Mouse (Mus musculus) layer of hippocampus, postnatal 36 days (tissue): ENCODE results near the gene Auts2. TPM values are rescaled to one million over a fixed set of nuclear protein-coding genes. Genes with fewer than 3 reads are reported as not detected.
A peak's percentile ranks its signal among the peaks of the same experiment; 100 is the strongest.

Source experiments
- DNase-seq, 2 experiments: peaks; one replicate each; pipeline ENCODE4 v3.0.0; 2022
- total RNA-seq, 2 experiments: library from RNA; stranded (reverse); gene quantifications; 2 replicates each; pipeline ENCODE4 v1.2.3; 2021

The Auts2 gene
- total RNA-seq, 2 experiments from 2014 or later: 140 to 181 TPM

GRCm38 (mm10) chr5:132163960-132164359 lies 379.2 kb downstream of the Auts2 start:
- no peak for DNase-seq

- no peak for DNase-seq
These were observed 381.0 kb downstream of the Auts2 start for GRCm38 (mm10) chr5:132162206-132162533.

- peak; percentile 18 to 40 for DNase-seq
These were observed 381.6 kb downstream of the Auts2 start for GRCm38 (mm10) chr5:132161338-132162205.

GRCm38 (mm10) chr5:132144181-132144580 lies 399.0 kb downstream of the Auts2 start:
- no peak for DNase-seq

- DNase-seq: no peak
These were observed 402.3 kb downstream of the Auts2 start for GRCm38 (mm10) chr5:132140816-132141215.

- peak; percentile 23 to 42 for DNase-seq
These were observed 407.0 kb downstream of the Auts2 start for GRCm38 (mm10) chr5:132135941-132136663.

GRCm38 (mm10) chr5:132131948-132132347 lies 411.2 kb downstream of the Auts2 start:
- DNase-seq: no peak

- DNase-seq: no peak
These were observed 412.6 kb downstream of the Auts2 start for GRCm38 (mm10) chr5:132130577-132130976.

GRCm38 (mm10) chr5:132126626-132127025 lies 416.5 kb downstream of the Auts2 start:
- no peak for DNase-seq

- DNase-seq: no peak
These were observed 427.5 kb downstream of the Auts2 start for GRCm38 (mm10) chr5:132115631-132116030.

- no peak for DNase-seq
These were observed 428.4 kb downstream of the Auts2 start for GRCm38 (mm10) chr5:132114561-132115301.

GRCm38 (mm10) chr5:132113480-132113879 lies 429.7 kb downstream of the Auts2 start:
- peak; percentile 18 to 29 for DNase-seq

- no peak for DNase-seq
These were observed 430.5 kb downstream of the Auts2 start for GRCm38 (mm10) chr5:132112666-132113065.

- DNase-seq: no peak
These were observed 440.7 kb downstream of the Auts2 start for GRCm38 (mm10) chr5:132102426-132102825.

GRCm38 (mm10) chr5:132098461-132098860 lies 444.7 kb downstream of the Auts2 start:
- no peak for DNase-seq

GRCm38 (mm10) chr5:132092721-132093120 lies 450.4 kb downstream of the Auts2 start:
- DNase-seq: no peak

GRCm38 (mm10) chr5:132089496-132090250 lies 453.5 kb downstream of the Auts2 start:
- DNase-seq: no peak

GRCm38 (mm10) chr5:132088585-132088984 lies 454.6 kb downstream of the Auts2 start:
- DNase-seq: no peak

GRCm38 (mm10) chr5:132083753-132084326 lies 459.3 kb downstream of the Auts2 start:
- no peak for DNase-seq

- DNase-seq: no peak
These were observed 467.2 kb downstream of the Auts2 start for GRCm38 (mm10) chr5:132075942-132076341.

- DNase-seq: peak; percentile 71 to 77
These were observed 468.3 kb downstream of the Auts2 start for GRCm38 (mm10) chr5:132074724-132075374.
